Mouse (Mus musculus) B cell, adult 67 days (primary cell): Measurements from ENCODE around the gene 1700014D04Rik. TPM values are rescaled to one million over a fixed set of nuclear protein-coding genes. Genes with fewer than 3 reads are reported as not detected.

Experiments used
- total RNA-seq, 2 experiments: library from RNA; stranded (reverse); gene quantifications; 4 replicates each; pipeline ENCODE4 v1.2.4; 2023

1700014D04Rik gene
- under 1 TPM in 1 of 2 experiments, not detected in 1; 0.52 TPM for total RNA-seq

DNA sequence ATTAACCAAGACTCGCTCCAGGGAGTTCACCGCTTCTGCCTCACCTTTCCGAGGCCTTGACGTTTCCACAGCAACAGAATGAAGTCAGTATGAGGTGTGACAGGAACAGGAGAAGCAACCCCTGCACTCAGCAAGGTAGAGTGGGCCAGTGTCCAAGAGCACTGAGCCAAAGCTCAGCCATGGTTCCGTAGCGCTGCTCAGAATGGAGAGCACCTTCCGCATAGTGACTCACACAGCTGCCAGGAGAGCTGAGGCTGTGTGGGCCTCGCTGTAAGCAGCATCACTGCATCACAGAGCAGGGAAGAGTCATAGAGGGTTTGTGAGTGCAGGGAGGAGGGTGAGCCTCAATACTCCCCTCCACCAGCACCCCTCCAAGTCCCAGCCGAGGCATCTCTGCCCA lies at the start of gene 1700014D04Rik:
TSS of gene 1700014D04Rik (minus strand) at position 42 of the 400 bp plus-strand sequence.

DNA sequence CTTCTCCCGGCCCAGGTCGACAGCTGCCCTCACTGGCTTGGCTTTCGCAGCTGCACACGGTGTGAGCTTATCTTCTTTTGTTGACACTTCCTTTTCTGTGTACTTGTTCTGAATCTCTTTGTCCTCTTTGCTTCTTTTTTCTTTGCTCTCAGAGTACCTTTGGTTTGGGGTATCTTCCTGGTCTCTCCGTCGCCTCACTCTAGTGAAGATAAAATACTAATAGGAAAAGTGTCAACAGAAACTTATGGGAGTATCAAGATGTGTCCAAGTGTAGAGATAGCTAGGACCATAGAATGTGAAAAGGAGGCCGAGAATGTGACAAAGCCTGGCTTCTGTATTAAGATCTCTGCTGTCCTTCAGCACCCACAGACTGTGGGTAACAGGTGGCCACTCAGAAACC lies 35.6 kb upstream of the 1700014D04Rik start, which contains the start of gene Gm49354:
TSS of gene Gm49354 (minus strand) at position 101 of the 400 bp plus-strand sequence.

DNA sequence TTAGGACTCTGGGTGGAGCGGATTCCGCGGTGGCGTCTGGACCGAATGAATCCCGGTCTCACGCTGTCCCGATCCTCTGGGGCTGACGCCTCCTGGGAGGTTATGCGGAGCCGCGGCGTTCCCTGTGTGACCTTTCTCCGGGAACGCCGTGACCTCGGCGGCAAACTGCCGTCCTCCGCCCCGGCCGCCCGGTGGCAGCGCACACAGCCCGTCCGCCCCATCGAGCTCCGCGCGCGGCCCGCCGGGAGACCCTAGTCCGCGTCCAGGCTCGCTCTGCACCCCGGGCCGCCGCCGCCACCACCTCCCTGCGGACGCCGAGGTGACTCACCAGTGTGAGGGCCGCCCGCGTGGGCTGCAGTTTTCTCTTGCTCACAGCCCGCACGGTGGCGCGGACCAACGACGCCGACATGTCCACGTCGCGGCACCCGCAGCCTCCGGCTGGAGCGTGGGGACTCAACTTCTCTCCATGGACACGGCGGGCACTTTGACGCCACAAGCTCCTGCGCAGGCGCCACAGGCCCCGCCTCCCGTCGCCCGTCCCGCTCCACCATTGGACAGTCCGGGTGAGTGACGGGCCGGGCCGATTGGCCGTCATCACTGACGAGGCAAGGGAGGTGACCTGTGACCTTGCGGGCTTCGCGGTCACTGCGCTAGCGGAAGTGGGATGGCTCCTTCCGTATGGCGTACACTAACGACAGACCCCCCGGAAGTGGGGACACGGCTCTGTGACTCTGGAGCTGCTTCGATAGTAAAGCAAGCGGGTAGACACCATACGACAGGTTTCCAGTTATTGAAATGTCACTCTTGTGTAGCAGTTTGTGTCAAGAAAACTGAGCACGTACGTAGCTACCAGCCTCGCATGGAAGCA lies 23.0 kb upstream of the 1700014D04Rik start, which contains the start of gene Isca1:
TSS of gene Isca1 (minus strand) at position 515 of the 868 bp plus-strand sequence.

DNA sequence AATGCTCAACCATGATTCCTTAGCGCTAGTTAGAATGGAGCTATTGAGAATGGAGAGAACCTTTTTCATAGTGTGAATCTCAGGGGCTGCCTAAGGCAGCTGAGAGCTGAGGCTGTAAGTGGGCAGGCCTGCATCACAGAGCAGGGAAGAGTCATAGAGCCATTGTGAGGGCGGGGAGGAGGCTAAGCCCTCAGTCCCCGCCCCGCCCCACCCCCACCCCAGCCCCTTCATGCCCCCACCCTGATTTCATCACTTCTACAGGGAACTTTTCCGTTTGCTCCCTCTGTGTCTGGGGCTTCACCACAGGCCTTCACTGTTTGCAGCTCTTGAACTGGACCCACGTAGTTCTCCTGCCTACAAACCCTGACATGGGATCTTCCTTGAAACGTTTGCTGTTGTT lies 14.9 kb downstream of the 1700014D04Rik start, which contains the start of gene Spata31d1d:
TSS of gene Spata31d1d (minus strand) at position 101 of the 400 bp plus-strand sequence.

DNA sequence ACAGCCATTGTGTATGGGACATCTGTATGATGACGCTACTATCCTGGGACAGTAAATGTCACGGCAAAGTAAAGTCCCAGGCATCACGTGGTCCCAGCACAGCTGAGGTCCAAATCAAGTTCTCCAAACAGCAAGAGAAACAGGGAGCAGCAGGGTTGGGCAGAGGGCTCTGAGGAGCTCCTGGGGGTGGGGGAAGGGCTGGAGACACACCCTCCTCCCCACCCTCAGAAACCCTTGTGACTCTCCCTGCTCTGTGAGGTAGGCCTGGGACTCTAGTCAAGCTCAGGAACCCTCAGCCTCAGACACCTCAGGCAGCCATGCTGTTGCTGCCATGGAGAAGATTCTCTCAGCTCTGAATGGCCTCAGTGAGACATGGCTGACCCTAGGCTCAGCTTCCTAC lies 34.6 kb downstream of the 1700014D04Rik start, which contains the start of gene Spata31d1b:
TSS of gene Spata31d1b (plus strand) at position 301 of the 400 bp plus-strand sequence.

DNA sequence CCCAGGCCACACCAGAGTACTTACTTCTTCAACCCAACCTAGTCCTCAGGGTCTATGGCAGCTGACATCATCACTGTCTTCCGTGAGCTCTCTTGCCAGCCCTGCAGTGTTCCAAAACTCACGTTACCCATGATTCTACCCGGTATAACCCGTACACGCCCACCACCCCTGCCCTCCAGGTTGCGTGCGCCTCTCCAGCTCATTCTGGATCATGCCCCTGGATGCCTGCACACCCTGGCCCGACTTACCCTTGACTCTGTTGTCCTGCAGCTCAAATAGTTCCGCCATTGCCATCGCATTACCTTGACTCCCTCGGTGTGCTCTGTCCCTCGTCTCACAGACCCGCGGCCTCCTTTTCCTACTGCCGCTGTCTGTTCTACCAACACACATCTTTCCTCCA lies 36.3 kb downstream of the 1700014D04Rik start, which contains the start of gene Spata31d1a:
TSS of gene Spata31d1a (minus strand) at position 101 of the 400 bp plus-strand sequence.

DNA sequence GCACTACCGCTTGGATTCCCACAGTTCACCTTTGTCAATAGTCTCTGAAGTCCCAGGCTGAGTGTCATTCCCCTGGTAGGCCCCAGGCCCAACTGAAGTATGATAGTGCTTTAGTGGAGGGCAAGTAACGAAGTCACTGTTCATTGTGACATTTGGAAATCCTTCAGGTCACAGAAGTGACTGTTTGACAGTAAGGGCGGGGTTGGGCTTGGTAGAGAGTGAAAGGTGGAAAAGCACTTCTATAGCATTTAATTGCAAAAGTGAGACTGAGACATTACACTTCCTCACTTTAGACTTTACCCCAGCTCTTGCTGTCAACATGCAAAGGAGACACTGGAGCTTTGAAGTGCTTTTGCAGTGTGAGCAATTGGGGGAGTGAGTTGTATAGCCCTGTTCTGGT lies 52.5 kb downstream of the 1700014D04Rik start, which contains the start of gene 4921517D22Rik:
TSS of gene 4921517D22Rik (minus strand) at position 101 of the 400 bp plus-strand sequence.

Other genes with a start within 250 kb of the 1700014D04Rik start
- 10 to 100 TPM; 48.8 to 65.0 TPM for gene Agtpbp1, start 161.5 kb downstream of the 1700014D04Rik start, total RNA-seq
- gene Naa35, start 161.5 kb downstream of the 1700014D04Rik start, total RNA-seq: 10 to 100 TPM; 76.6 to 79.5 TPM
- 10 to 100 TPM; 24.9 to 29.8 TPM for gene Golm1, start 70.9 kb downstream of the 1700014D04Rik start, total RNA-seq
- not detected for gene 4921517D22Rik, start 52.6 kb downstream of the 1700014D04Rik start, total RNA-seq
- not detected for gene Spata31d1a, start 36.4 kb downstream of the 1700014D04Rik start, total RNA-seq
- not detected for gene Spata31d1b, start 34.5 kb downstream of the 1700014D04Rik start, total RNA-seq
- gene Spata31d1d, start 15.0 kb downstream of the 1700014D04Rik start, total RNA-seq: not detected
- 10 to 100 TPM; 89.2 to 92.5 TPM for gene Isca1, start 23.1 kb upstream of the 1700014D04Rik start, total RNA-seq
- not detected for gene Gm49354, start 35.5 kb upstream of the 1700014D04Rik start, total RNA-seq
- gene Tut7, start 76.4 kb upstream of the 1700014D04Rik start, total RNA-seq: 100 to 1,000 TPM; 266 to 268 TPM